Mouse (Mus musculus): ENCODE data around the gene Gigyf1. TPM values are rescaled to one million over a fixed set of nuclear protein-coding genes. Genes with fewer than 3 reads are reported as not detected.

The Gigyf1 gene
- 10.2 and 12.2 TPM in 2 replicates for polyA plus RNA-seq (2015; fragmentation: Nextera tagmentation; extraction: Ambion mirVana)

- H3K27me3 ChIP-seq (replicated peaks) = no peaks in the 10 kb centered on the region
- 76% methylated on average over 5 of the region's 5 CpGs for WGBS
- ATAC-seq (ENCODE audit: insufficient read depth, low FRiP score, low read depth) = no peak
- H3K4me2 ChIP-seq = no peak within 1 kb of the TSS
- 0 out of 2 replicates have a peak, but pooled peaks cover 7% of the 10 kb centered on the region for H3K4me1 ChIP-seq
- H3K36me3 ChIP-seq = peaks cover 49% of the 10 kb centered on the region
- no peak within 1 kb of the TSS for H3K4me3 ChIP-seq (replicated peaks)
- no peak within 1 kb of the TSS for H3K27ac ChIP-seq
- H3K9ac ChIP-seq = no peak within 1 kb of the TSS
- H3K9me3 ChIP-seq = no peaks in the 10 kb centered on the region
Measured at GRCm38 (mm10) chr5:137518436-137518835, at the start of gene Gigyf1. TSS of gene Gigyf1 (plus strand) at chr5:137518548.

- Histone ChIP-seq H3K9me3 (no peaks in the 10 kb centered on the region), H3K27me3 (replicated peaks) (no peaks in the 10 kb centered on the region), H3K4me1 (no peaks in the 10 kb centered on the region), H3K9ac (no peak overlapping the region), H3K36me3 (no peaks in the 10 kb centered on the region), H3K4me3 (replicated peaks) (no peak overlapping the region), H3K4me2 (no peak overlapping the region), H3K27ac (peak overlapping the region; percentile 77)
- 61% methylated on average over 5 of the region's 5 CpGs for WGBS
- peak; percentile 88 for ATAC-seq (ENCODE audit: insufficient read depth, low FRiP score, low read depth)
Measured at GRCm38 (mm10) chr5:137472252-137472904, 46.0 kb upstream of the Gigyf1 start.

GRCm38 (mm10) chr5:137474351-137474750 lies 44.0 kb upstream of the Gigyf1 start:
- H3K4me1 ChIP-seq = no peaks in the 10 kb centered on the region
- H3K9ac ChIP-seq = no peak overlapping the region
- no peaks in the 10 kb centered on the region for H3K36me3 ChIP-seq
- WGBS = 56% methylated on average over 2 of the region's 2 CpGs
- H3K27me3 ChIP-seq (replicated peaks) = no peaks in the 10 kb centered on the region
- no peak for ATAC-seq (ENCODE audit: insufficient read depth, low FRiP score, low read depth)
- no peak overlapping the region for H3K4me3 ChIP-seq (replicated peaks)
- H3K27ac ChIP-seq = no peak overlapping the region
- H3K4me2 ChIP-seq = no peak overlapping the region
- H3K9me3 ChIP-seq = no peaks in the 10 kb centered on the region

- Histone ChIP-seq H3K36me3 (no peaks in the 10 kb centered on the region), H3K27ac (no peak within 1 kb of the TSS), H3K9me3 (no peaks in the 10 kb centered on the region), H3K4me1 (no peaks in the 10 kb centered on the region), H3K27me3 (replicated peaks) (no peaks in the 10 kb centered on the region), H3K4me2 (no peak within 1 kb of the TSS), H3K4me3 (replicated peaks) (no peak within 1 kb of the TSS), H3K9ac (no peak within 1 kb of the TSS)
- ATAC-seq (ENCODE audit: insufficient read depth, low FRiP score, low read depth) = no peak
- WGBS = 73% methylated on average over 5 of the region's 5 CpGs
Measured at GRCm38 (mm10) chr5:137476964-137477363, 41.4 kb upstream of the Gigyf1 start, which contains the start of gene Zan. TSS of gene Zan (minus strand) at chr5:137477064.

- Histone ChIP-seq H3K4me2 (no peak overlapping the region), H3K9me3 (no peaks in the 10 kb centered on the region), H3K4me1 (peaks cover 11% of the 10 kb centered on the region; the same call in 1 of the 2 replicates), H3K36me3 (no peaks in the 10 kb centered on the region), H3K27ac (no peak overlapping the region), H3K4me3 (replicated peaks) (no peak overlapping the region), H3K27me3 (replicated peaks) (peaks cover 11% of the 10 kb centered on the region; the same call in 1 of the 2 replicates), H3K9ac (no peak overlapping the region)
- ATAC-seq (ENCODE audit: insufficient read depth, low FRiP score, low read depth) = no peak
Measured at GRCm38 (mm10) chr5:137481138-137481537, 37.2 kb upstream of the Gigyf1 start.

GRCm38 (mm10) chr5:137481897-137482296 lies 36.5 kb upstream of the Gigyf1 start:
- ATAC-seq (ENCODE audit: insufficient read depth, low FRiP score, low read depth) = no peak
- Histone ChIP-seq H3K9me3 (no peaks in the 10 kb centered on the region), H3K4me3 (replicated peaks) (no peak overlapping the region), H3K27me3 (replicated peaks) (peaks cover 14% of the 10 kb centered on the region), H3K27ac (no peak overlapping the region), H3K4me1 (peaks cover 11% of the 10 kb centered on the region; the same call in 1 of the 2 replicates), H3K9ac (no peak overlapping the region), H3K36me3 (no peaks in the 10 kb centered on the region), H3K4me2 (no peak overlapping the region)
- 34% methylated on average over 8 of the region's 8 CpGs for WGBS

- Histone ChIP-seq H3K4me3 (replicated peaks) (peak overlapping the region; percentile 23), H3K36me3 (no peaks in the 10 kb centered on the region), H3K27me3 (replicated peaks) (peaks cover 14% of the 10 kb centered on the region), H3K9ac (no peak overlapping the region), H3K9me3 (no peaks in the 10 kb centered on the region), H3K4me2 (peak overlapping the region; percentile 44), H3K4me1 (peaks cover 11% of the 10 kb centered on the region; the same call in 1 of the 2 replicates), H3K27ac (no peak overlapping the region)
- ATAC-seq (ENCODE audit: insufficient read depth, low FRiP score, low read depth) = no peak
- 11% methylated on average over 30 of the region's 30 CpGs for WGBS
Measured at GRCm38 (mm10) chr5:137485071-137485850, 33.1 kb upstream of the Gigyf1 start.

GRCm38 (mm10) chr5:137485851-137486155 lies 32.5 kb upstream of the Gigyf1 start:
- Histone ChIP-seq H3K9me3 (no peaks in the 10 kb centered on the region), H3K27me3 (replicated peaks) (peaks cover 14% of the 10 kb centered on the region), H3K9ac (no peak overlapping the region), H3K36me3 (no peaks in the 10 kb centered on the region), H3K4me2 (peak overlapping the region; percentile 44), H3K27ac (no peak overlapping the region), H3K4me1 (peaks cover 11% of the 10 kb centered on the region; the same call in 1 of the 2 replicates), H3K4me3 (replicated peaks) (peak overlapping the region; percentile 23)
- no peak for ATAC-seq (ENCODE audit: insufficient read depth, low FRiP score, low read depth)
- 1% methylated on average over 17 of the region's 17 CpGs for WGBS

- ATAC-seq (ENCODE audit: insufficient read depth, low FRiP score, low read depth) = no peak
- WGBS = 85% methylated on average over 7 of the region's 7 CpGs
- no peak overlapping the region for H3K4me2 ChIP-seq
- H3K9ac ChIP-seq = no peak overlapping the region
- H3K27ac ChIP-seq = no peak overlapping the region
- H3K4me1 ChIP-seq = peaks cover 11% of the 10 kb centered on the region; the same call in 1 of the 2 replicates
- H3K27me3 ChIP-seq (replicated peaks) = peaks cover 14% of the 10 kb centered on the region
- H3K9me3 ChIP-seq = no peaks in the 10 kb centered on the region
- no peak overlapping the region for H3K4me3 ChIP-seq (replicated peaks)
- H3K36me3 ChIP-seq = no peaks in the 10 kb centered on the region
Measured at GRCm38 (mm10) chr5:137487616-137488015, 30.7 kb upstream of the Gigyf1 start.

- WGBS = 50% methylated on average over 4 of the region's 4 CpGs
- Histone ChIP-seq H3K9me3 (no peaks in the 10 kb centered on the region), H3K27ac (no peak overlapping the region), H3K4me3 (replicated peaks) (no peak overlapping the region), H3K27me3 (replicated peaks) (peaks cover under 1% of the 10 kb centered on the region), H3K9ac (no peak overlapping the region), H3K36me3 (no peaks in the 10 kb centered on the region), H3K4me2 (no peak overlapping the region), H3K4me1 (no peaks in the 10 kb centered on the region)
- no peak for ATAC-seq (ENCODE audit: insufficient read depth, low FRiP score, low read depth)
Measured at GRCm38 (mm10) chr5:137491559-137491958, 26.8 kb upstream of the Gigyf1 start.

- Histone ChIP-seq H3K9me3 (no peaks in the 10 kb centered on the region), H3K9ac (no peak overlapping the region), H3K36me3 (no peaks in the 10 kb centered on the region), H3K4me2 (no peak overlapping the region), H3K4me3 (replicated peaks) (no peak overlapping the region), H3K27ac (no peak overlapping the region), H3K27me3 (replicated peaks) (no peaks in the 10 kb centered on the region), H3K4me1 (no peaks in the 10 kb centered on the region)
- WGBS = 63% methylated on average over 13 of the region's 13 CpGs
- ATAC-seq (ENCODE audit: insufficient read depth, low FRiP score, low read depth) = no peak
Measured at GRCm38 (mm10) chr5:137493831-137494230, 24.5 kb upstream of the Gigyf1 start.

- no peak overlapping the region for H3K27ac ChIP-seq
- no peak overlapping the region for H3K4me2 ChIP-seq
- no peak overlapping the region for H3K9ac ChIP-seq
- no peaks in the 10 kb centered on the region for H3K27me3 ChIP-seq (replicated peaks)
- WGBS = 90% methylated on average over 7 of the region's 7 CpGs
- no peak for ATAC-seq (ENCODE audit: insufficient read depth, low FRiP score, low read depth)
- H3K4me3 ChIP-seq (replicated peaks) = no peak overlapping the region
- H3K9me3 ChIP-seq = no peaks in the 10 kb centered on the region
- peaks cover 6% of the 10 kb centered on the region; the same call in 1 of the 2 replicates for H3K36me3 ChIP-seq
- H3K4me1 ChIP-seq = peaks cover 15% of the 10 kb centered on the region
Measured at GRCm38 (mm10) chr5:137500186-137500585, 18.2 kb upstream of the Gigyf1 start.
